Mouse (Mus musculus) limb, embryonic 14.5 days (tissue): ENCODE measurements around the gene Dgki. TPM values are rescaled to one million over a fixed set of nuclear protein-coding genes. Genes with fewer than 3 reads are reported as not detected.

ENCODE experiments used
- ATAC-seq: fragments of 200-750 bp; cut with Nextera tagmentation; 2 replicates; pipeline ENCODE4 v1.8.0; 2017; ENCODE audit warnings: low read depth, moderate number of reproducible peaks, moderate TSS enrichment; ENCODE audit not compliant: low FRiP score
- DNase-seq: peaks from one replicate; pipeline ENCODE4 v3.0.0-alpha.2; 2015; ENCODE audit warnings: low spot score
- H3K27ac ChIP-seq: fragments of 300-500 bp; sonication (generic); replicated peaks from 2 replicates; pipeline ENCODE4 v1.5.1; 2014; ENCODE audit warnings: low read depth, mild to moderate bottlenecking, low read length, moderate library complexity, mixed read lengths
- H3K27me3 ChIP-seq: fragments of 300-500 bp; sonication (generic); 2 replicates; pipeline ENCODE4 v1.6.1; 2014; ENCODE audit warnings: low read length, mixed read lengths; ENCODE audit not compliant: control insufficient read depth, insufficient read depth
- H3K36me3 ChIP-seq: fragments of 300-500 bp; sonication (generic); 2 replicates; pipeline ENCODE4 v1.6.1; 2014; ENCODE audit warnings: mild to moderate bottlenecking, low read length, moderate library complexity, mixed read lengths; ENCODE audit not compliant: control insufficient read depth, insufficient read depth
- H3K4me1 ChIP-seq: fragments of 300-500 bp; sonication (generic); 2 replicates; pipeline ENCODE4 v1.6.1; 2014; ENCODE audit warnings: antibody characterized with exemption, low read length, mixed read lengths; ENCODE audit not compliant: control insufficient read depth, insufficient read depth
- H3K4me2 ChIP-seq: fragments of 300-500 bp; sonication (generic); replicated peaks from 2 replicates; pipeline ENCODE4 v1.6.1; 2014; ENCODE audit warnings: low read depth, mild to moderate bottlenecking, low read length, moderate library complexity; ENCODE audit not compliant: severe bottlenecking
- H3K4me3 ChIP-seq: fragments of 300-500 bp; sonication (generic); replicated peaks from 2 replicates; pipeline ENCODE4 v1.5.1; 2014; ENCODE audit warnings: low read length
- H3K9ac ChIP-seq: fragments of 300-500 bp; sonication (generic); 2 replicates; pipeline ENCODE4 v1.6.1; 2014; ENCODE audit warnings: mild to moderate bottlenecking, low read depth, low read length, moderate library complexity; ENCODE audit not compliant: severe bottlenecking
- H3K9me3 ChIP-seq: fragments of 300-500 bp; sonication (generic); 2 replicates; pipeline ENCODE4 v1.6.1; 2016; ENCODE audit warnings: low read length; ENCODE audit not compliant: control insufficient read depth
- POLR2A ChIP-seq: fragments of 200-500 bp; IDR thresholded peaks from 2 replicates; pipeline ENCODE4 v1.8.0; 2012; ENCODE audit warnings: inconsistent platforms, mild to moderate bottlenecking, moderate library complexity, borderline replicate concordance; ENCODE audit not compliant: insufficient read depth, insufficient read length; ENCODE audit errors: extremely low read depth
- WGBS: fragments of 180-500 bp; shearing (Covaris S2); extraction: QIAGEN DNeasy Blood & Tissue Kit; methylation state at CpG from one replicate; pipeline ENCODE4 v1.1.7; 2014; 5-methylcytosine and 5-hydroxymethylcytosine counted together
- polyA plus RNA-seq, 2 experiments: library from polyadenylated mRNA; depleted of rRNA in 1 of 2; stranded (reverse) in 1 of 2; unstranded in 1 of 2; fragments of >200 nt; fragmentation: Nextera tagmentation in 1 of 2; extraction: Ambion mirVana in 1 of 2; gene quantifications; 2 replicates each; pipeline versions ENCODE4 v1.2.1 to v1.2.3; 2012 to 2014

The Dgki gene
- polyA plus RNA-seq, 2 experiments, result 0.58 to 0.85 TPM

DNA sequence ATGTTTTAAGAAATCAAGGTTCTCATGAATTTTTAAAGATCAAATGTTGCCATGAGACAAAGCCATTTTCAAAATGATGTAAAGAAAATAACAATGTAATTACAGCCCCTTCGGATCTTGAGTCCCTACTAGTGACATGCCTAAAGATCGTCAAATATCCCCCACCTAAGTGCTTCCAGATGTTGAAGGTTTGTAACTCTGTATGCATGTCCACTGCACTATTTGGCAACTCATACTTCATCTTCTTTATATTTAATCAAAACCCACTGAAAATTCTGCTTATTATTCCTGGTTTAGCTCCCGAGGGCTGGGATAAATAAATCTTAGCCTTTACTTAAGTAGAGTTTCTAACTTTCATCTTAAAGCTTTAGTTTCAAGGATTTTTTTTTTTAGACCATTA lies 458.3 kb downstream of the Dgki start:
- peaks cover 15% of the 10 kb centered on the region for H3K4me1 ChIP-seq
- no peaks in the 10 kb centered on the region for H3K27me3 ChIP-seq
- no peak overlapping the region for H3K9ac ChIP-seq
- ATAC-seq (peak; percentile 62; the same call in 1 of the 2 replicates), DNase-seq (peak; percentile 78)
- TF ChIP-seq POLR2A, result no peak
- no peaks in the 10 kb centered on the region for H3K36me3 ChIP-seq
- H3K4me3 ChIP-seq, result no peak overlapping the region
- 11% methylated on average over 3 of the region's 3 CpGs for WGBS
- H3K27ac ChIP-seq, result no peak overlapping the region; the same call in 1 of the 2 replicates
- no peak overlapping the region for H3K4me2 ChIP-seq
- H3K9me3 ChIP-seq, result no peaks in the 10 kb centered on the region

DNA sequence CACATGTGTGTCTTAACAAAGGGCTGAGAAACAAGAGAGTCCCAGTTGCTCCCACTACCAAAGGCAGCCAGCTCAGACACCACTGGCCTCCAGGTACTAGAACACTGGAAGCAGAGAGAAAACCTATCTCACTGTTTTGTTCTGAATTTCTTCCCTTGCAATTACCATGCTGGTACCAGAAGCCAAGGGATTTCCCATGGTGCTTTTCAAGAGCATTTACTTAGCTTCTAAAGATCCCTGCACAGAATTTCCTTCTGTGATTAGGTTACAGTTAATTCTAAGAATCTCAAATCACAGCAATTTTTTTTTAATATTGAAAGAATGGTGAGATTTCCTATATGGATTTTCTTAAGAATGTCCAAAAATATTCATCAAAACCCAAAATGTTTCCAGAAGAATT lies 458.8 kb downstream of the Dgki start:
- Histone ChIP-seq H3K9me3 (no peaks in the 10 kb centered on the region), H3K4me2 (no peak overlapping the region), H3K9ac (no peak overlapping the region), H3K4me1 (peaks cover 15% of the 10 kb centered on the region), H3K27me3 (no peaks in the 10 kb centered on the region), H3K4me3 (no peak overlapping the region), H3K36me3 (no peaks in the 10 kb centered on the region), H3K27ac (0 out of 2 replicates have a peak overlapping the region, but pooled peaks have one; percentile 48)
- ATAC-seq (no peak), DNase-seq (no peak)
- no peak for TF ChIP-seq POLR2A

DNA sequence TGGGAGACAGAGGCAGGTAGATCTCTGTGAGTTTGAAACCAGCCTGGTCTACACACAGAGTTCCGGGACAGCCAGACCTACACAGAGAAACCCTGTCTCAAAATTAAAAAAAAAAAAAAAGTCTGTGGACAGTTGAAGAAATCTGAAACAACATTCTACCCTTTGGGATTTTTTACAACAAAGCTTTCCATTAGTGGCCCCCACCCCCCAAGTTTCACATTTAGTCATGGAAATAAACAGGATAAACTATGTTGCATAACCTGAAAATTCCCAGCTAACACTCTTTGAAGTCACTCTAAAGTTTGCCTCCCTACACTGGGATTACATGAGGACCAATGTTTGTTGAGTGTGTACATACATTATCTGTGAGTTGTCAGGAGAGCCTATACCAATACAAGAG lies 461.2 kb downstream of the Dgki start:
- no peak for DNase-seq
- peaks cover 15% of the 10 kb centered on the region for H3K4me1 ChIP-seq
- no peak overlapping the region for H3K4me3 ChIP-seq
- no peaks in the 10 kb centered on the region for H3K36me3 ChIP-seq
- no peaks in the 10 kb centered on the region for H3K9me3 ChIP-seq
- 97% methylated on average over 1 of the region's 1 CpGs for WGBS
- no peaks in the 10 kb centered on the region for H3K27me3 ChIP-seq
- no peak for ATAC-seq
- TF ChIP-seq POLR2A, result no peak
- H3K9ac ChIP-seq, result no peak overlapping the region
- no peak overlapping the region for H3K4me2 ChIP-seq
- no peak overlapping the region for H3K27ac ChIP-seq

GRCm38 (mm10) chr6:36835351-36835750 lies 464.6 kb downstream of the Dgki start:
- TF ChIP-seq POLR2A, result no peak
- H3K27me3 ChIP-seq, result no peaks in the 10 kb centered on the region
- H3K4me2 ChIP-seq, result no peak overlapping the region
- no peak overlapping the region for H3K27ac ChIP-seq
- H3K9ac ChIP-seq, result no peak overlapping the region
- 70% methylated on average over 3 of the region's 3 CpGs for WGBS
- ATAC-seq (no peak), DNase-seq (no peak)
- no peak overlapping the region for H3K4me3 ChIP-seq
- no peaks in the 10 kb centered on the region for H3K9me3 ChIP-seq
- H3K4me1 ChIP-seq, result peaks cover 4% of the 10 kb centered on the region; the same call in 1 of the 2 replicates
- H3K36me3 ChIP-seq, result no peaks in the 10 kb centered on the region

GRCm38 (mm10) chr6:36834695-36835265 lies 465.2 kb downstream of the Dgki start:
- H3K36me3 ChIP-seq, result no peaks in the 10 kb centered on the region
- no peak overlapping the region for H3K27ac ChIP-seq
- H3K27me3 ChIP-seq, result no peaks in the 10 kb centered on the region
- no peak overlapping the region for H3K9ac ChIP-seq
- H3K9me3 ChIP-seq, result no peaks in the 10 kb centered on the region
- 81% methylated on average over 4 of the region's 4 CpGs for WGBS
- no peak overlapping the region for H3K4me2 ChIP-seq
- no peak overlapping the region for H3K4me3 ChIP-seq
- no peak for DNase-seq
- no peak for TF ChIP-seq POLR2A
- no peak for ATAC-seq
- H3K4me1 ChIP-seq, result peaks cover 4% of the 10 kb centered on the region; the same call in 1 of the 2 replicates
